Mouse (Mus musculus) B cell, adult 2 months (primary cell): ENCODE results near the gene Pomt1.

Experiments used
- DNase-seq, 2 experiments: peaks; one replicate each; pipeline ENCODE4 v3.0.0; 2022

The Pomt1 gene

DNA sequence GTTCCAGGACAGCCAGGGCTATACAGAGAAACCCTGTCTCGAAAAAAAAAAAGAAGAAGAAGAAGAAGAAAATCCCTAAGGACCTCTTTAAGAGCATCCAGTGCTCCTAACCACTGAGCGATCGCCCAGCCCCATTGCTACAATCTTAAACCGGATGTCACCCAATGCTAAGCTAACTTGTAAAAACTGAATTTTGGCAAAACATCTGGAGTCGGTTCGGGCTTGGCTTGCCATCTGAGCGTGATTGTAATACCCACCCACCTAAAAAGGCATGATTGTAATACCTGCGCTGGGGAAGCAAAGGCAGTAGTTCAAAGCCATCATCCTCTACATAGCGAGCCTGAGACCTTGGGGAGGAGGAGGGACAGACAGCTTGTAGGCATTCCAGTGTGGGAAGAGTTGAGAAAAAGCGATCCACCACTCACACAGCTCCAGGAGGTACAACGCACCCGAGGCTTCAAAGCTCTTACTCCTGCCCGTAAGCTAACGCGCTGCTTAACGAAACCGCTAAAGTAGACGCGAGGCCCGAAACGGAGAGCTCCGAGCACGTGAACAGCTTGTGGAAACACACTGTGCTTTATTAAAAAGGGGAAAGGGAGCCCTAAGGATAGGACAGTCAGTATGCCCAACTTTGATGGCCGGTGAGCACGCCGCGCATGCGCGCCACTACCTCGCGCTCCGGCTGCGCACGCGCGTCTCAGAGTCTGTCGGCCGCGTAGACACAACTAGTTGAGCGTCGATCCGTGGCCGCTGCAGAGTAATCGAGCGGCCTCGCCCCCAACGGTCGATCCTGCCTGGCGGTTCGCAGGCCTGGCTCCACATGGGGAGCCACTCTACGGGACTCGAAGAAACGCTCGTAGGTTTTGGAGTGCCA, at the start of gene Pomt1:
Gene Pomt1 (plus strand): TSS at position 705 of the 874 bp plus-strand sequence.
- DNase-seq = peak; percentile 87 to 89

DNA sequence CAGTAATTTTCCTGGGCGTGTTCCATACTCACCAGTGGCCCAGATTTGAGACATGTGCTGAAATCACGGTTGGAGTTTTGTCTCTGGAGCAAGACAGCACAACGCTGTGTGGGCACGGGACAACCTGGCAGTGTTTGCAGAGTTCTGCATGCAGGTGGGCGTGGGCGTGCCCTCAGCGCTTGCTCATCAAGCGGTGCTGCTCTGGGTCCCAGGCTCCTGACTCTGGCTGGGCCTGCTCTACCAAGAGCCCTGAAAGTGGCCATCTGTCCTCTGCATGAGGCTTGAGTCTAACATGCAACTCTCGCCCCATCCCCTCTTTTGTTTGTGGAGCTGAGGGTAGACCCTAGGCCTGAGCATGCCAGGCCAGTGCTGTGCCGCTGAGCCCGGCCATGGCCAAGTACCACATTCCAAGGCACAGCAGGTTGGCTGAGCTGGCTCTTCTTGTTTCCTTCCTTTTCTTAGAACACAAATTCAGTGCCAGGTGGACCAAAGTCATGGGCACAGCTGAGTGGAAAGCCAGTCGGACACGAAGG, 49.3 kb upstream of the Pomt1 start:
- DNase-seq = no peak

DNA sequence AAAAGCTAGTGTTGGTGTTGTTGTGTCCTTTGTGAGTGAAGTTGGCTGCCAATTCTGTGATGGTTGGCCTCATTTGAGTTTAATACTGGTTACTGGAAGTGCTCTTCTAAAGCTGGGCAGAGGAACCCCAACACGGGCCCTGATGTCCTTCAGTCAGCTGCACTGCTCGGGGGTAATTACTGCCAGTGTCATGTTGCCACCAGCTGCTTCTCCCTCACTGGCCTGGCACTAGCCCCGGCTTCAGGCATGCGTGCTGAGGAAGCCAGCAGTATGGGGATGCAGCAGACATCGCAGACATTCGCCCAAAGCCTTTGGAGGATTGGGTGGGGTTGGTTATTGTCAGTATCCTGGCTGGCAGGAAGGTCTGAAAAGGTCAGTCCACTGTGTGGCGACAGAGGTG, 48.7 kb upstream of the Pomt1 start:
- DNase-seq = no peak

DNA sequence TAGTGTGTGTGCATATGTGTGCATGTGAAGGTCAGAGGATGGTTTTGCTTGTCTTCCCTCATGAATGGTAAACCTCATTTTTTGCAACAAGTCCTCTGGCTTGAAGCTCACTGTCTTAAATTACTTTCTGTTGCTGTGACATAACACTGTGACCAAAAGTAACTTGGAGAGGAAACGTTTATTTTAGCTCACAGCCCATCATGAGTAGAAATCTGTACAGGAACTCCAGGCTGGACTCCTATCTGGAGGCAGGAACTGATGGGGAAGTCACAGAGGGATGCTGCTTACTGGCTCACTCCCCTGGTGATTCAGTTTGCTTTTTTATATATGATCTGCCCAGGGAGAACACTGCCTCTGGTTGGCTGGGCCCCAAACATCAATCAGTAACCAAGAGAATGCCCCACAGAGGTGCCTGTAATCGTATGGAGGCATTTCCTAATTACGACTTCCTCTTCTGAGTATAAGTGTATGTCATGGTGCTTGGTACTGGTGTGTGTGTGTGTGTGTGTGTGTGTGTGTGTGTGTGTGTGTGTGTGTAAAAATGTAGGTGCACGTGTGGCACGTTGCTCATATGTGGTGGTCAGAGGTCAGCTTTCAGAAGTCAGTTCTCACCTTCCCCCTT, 47.2 kb upstream of the Pomt1 start:
- no peak for DNase-seq

DNA sequence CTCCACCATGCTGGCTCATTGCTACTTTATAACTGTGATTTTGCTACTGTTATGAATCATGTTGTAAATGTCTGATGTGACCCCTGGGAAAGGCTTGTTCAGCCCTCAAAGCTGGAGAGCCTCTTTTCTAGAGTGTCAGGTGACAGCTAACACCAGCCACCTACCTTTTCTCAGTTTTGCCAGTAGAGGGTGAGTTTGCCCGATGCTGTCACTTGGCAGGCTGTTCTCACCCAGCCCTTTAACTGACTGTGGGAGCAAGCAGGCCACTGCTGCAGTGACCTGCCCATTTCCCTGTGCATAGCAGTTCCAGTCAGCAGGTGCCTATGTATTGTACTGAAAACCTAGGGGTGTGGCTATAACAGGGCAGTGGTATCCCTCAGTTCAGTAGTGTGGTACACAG, 45.8 kb upstream of the Pomt1 start:
- DNase-seq = no peak

DNA sequence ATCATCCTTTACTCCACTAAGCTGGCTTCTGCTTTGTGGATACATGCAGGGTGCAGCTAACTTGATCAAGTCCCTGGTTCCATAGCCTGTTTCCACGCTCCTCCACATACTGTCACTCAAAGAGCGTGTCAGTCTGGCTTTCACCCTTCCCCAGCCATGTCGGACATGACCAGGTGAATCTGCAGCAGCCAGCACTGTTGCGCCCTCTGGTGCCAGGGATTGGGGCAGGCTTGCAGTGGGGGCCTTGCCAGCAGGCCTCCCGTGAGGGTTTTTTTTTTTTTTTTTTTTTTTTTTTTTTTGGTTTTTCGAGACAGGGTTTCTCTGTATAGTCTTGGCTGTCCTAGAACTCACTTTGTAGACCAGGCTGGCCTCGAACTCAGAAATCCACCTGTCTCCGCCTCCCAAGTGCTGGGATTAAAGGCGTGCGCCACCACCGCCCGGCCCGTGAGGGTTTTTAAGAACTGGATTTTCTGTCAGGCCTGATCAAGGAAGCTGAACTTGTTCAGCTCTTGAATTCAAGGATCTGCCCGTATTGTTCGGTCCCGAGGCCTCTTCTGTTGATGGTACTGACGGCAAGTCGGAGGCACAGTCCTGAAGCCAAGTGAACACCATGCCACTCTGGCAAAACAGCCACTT, 44.4 kb upstream of the Pomt1 start:
- DNase-seq = peak; percentile 69 to 71

DNA sequence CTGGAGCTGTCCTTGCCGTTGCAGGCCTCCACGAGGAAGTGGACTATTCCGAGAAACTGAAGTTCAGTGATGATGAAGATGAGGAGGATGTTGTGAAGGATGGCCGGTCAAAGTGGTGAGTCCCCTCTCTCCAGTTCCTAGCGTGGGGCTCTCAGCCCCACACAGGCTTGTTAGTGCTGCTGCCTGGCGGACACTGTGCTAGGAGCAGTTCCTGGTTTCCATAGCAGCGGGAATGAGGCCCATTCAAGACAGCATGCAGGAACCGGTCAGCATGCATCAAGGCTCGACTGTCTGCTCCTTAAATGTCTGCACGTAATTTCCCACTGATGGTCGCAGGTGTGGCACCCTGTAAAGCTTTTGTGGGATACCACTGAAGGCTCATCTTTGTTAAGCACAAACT, 37.4 kb upstream of the Pomt1 start:
- DNase-seq = no peak

DNA sequence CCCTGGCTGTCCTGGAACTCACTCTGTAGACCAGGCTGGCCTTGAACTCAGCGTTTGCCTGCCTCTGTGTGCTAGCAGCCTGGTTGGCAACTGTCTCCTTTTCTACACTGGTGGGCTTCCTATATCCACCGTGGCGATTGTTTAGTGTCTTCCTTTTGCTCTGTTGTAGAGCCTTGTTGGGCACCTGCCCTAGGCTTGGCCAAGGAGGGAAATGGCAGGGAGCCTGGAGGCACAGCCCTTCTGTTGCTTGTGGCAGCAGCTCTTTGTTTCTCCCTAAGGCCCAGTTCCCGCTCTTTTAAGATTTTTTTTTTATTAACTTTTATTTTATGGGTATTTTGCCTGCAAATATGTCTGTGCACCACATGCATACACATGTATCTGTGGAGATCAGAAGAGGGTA, 36.4 kb upstream of the Pomt1 start:
- no peak for DNase-seq

DNA sequence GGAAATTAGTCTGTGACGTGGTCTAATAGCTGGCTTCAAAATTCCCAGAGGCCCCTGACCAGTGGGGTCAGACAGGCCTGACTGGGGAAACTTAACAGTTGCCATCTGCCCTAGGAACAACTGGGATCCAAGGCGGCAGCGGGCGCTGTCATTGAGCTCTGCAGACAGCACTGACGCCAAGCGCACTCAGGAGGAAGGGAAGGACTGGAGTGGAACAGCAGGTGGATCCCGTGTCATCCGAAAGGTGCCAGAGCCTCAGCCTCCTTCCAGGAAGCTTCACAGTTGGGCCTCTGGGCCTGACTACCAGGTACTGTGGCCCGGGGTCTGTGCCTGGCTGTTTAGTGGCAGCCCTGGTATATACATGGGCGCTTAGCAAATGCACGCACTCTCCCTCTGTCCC, 35.7 kb upstream of the Pomt1 start:
- DNase-seq = no peak

DNA sequence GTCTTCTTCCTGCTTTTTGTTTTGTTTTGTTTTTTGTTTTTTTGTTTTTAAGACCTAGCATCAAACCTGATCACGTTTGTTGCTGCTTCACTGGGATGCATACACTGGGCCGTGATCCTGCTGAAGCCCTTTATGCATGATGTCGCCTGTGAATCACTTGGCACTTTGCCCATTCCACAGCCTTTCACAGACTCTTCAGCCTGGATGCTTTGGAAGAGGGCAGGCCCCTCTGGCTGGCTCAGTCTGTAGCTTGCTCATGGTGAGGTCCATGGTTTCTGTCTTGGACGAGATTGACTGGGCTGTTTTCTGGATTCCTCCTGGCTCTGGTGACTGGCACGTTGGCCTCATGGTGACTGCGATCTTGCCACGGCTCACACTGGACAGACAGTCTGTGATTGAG, 34.9 kb upstream of the Pomt1 start:
- no peak for DNase-seq

DNA sequence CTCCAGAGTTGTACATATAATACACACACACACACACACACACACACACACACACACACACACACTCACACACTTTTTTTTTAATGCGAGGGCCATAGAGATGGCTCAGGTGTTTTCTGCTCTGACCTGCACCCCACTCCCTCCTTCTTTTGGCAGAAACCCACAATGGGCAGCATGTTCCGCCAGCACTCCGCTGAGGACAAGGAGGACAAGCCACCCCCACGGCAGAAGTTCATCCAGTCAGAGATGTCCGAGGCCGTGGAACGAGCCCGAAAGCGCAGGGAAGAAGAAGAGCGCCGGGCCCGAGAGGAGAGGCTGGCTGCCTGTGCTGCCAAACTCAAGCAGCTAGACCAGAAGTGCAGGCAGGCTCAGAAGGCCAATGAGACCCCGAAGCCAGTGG, 32.5 kb upstream of the Pomt1 start:
- no peak for DNase-seq

DNA sequence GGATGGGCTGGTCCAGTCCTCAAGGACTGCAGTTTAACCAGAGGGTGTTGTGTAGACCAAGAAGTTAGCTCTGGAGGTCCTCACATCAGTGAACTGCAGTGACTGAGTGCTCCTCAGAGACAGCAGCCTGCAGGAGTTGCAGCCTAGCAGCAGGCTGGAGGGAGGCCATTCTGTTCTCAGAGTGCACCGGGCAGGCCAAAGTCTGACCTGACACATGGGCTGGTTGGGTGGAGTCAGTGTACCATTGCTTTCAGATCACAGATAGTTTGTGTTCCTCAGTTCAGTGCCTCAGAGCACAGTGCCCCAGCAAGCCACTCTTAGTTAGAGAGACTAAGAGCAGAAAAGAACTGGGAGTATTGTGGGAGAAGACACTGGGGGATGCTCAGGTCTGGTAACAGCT, 28.7 kb upstream of the Pomt1 start:
- no peak for DNase-seq

DNA sequence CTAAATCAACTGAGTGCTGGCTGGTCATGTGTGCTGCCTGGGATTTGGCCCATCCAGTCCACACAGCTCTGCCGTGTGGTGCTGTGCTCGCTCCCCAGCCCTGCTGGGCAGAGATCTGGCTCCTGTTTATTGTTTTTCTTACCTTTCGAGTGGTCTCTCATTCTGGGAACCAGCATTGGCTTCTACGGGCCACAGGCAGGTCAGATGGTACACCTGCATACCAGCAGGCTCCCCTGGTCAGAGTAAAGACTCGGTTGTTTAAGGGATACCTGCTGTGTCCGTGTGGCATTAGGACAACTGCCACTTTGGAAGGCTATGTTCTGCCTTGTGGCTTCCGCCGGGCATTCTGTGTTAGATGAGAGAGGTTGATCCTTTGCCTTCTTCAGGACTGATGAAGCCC, 24.7 kb upstream of the Pomt1 start:
- no peak for DNase-seq

DNA sequence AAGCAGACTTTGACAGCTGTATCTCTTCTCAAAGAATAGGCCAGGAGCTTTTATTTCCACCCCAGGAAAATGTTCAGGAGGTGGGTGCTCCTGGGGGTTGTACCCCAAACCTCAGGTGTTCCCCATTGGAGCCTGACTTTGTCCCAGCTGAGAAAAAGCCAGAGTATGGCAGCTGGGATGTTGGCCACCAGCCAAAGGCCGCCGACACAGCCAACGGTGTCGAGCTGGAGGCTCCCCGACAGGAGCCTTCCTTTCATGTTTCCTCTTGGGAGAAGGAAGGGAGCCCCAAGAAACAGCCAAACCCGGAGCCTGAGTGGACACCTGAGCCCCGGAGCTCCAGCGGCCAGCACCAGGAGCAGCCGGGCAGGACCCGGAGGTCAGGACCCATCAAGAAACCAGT, 23.4 kb upstream of the Pomt1 start:
- no peak for DNase-seq

DNA sequence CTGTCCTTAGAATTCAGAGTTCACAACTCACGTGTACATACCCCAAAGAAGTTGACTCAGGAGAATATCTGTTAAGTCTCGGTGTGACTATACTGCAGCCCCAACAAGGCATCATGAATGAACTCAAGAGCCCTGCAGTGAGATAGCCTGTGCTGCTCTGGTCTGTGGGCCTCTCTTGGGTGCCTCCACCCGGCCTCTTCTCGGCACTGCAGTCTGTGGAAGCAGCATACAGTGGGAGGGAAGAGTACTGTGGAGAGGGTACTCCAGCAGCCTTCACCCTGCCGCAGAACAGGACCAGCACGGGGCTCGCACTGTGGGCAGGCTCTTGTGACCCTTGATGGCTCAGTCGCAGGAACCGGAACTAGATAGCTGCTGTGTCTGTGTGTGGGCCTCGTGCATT, 20.8 kb upstream of the Pomt1 start:
- DNase-seq = no peak

DNA sequence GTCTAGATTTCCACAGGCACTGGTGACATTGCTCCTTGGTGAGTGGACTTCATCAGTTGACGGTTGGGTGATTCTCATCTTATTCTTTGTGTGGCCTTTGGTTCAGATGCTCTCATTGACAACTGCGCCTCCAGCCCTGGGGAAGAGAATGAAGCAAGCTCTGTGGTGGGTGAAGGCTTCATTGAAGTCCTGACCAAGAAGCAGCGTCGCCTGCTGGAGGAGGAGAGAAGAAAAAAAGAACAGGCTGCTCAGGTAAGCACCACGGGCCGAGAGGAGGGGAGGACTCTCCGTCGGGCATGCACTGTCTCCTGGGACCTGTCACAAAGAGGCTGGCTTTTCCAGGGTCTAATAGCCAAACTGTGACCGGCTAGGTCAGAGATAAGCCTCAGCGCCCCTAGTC, 19.9 kb upstream of the Pomt1 start:
- no peak for DNase-seq

DNA sequence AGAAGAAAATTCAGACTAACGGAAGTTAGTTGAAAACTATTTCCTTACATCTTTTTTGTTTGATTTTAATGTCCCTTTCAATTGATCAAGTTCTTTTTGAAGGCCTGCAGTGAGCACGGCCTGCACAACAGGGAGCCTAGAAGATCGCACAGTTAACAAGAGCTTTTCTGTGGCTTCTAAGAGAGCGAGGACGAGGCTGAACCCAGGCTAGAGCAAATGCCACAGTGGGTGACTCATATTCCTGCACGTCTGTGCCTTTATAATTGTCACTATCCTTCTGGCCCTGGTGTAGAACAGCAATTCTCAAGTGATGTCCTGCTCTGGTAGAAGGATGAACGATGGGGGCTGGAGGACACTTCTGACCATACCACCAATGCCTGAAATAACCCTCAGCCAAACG, 18.7 kb upstream of the Pomt1 start:
- no peak for DNase-seq

DNA sequence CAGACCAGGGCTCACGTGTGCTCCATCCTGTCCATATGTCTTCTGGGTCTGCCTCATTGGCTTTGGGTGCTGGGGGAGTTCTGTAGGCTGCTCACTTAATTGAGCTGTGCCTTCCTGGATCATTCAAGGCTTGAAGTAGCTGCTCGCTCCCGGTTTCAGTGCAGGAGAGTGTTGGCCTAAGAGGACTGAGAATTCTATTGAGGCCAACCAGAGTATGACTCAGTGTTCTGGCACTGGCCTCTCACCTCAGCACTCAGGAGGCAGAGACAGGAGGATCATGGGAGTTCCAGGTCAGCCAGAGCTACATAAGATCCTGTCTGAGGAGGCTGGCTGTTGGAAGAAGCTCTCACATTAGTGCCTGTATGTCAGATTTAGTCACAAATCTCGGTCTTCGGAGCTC, 18.3 kb upstream of the Pomt1 start:
- no peak for DNase-seq

DNA sequence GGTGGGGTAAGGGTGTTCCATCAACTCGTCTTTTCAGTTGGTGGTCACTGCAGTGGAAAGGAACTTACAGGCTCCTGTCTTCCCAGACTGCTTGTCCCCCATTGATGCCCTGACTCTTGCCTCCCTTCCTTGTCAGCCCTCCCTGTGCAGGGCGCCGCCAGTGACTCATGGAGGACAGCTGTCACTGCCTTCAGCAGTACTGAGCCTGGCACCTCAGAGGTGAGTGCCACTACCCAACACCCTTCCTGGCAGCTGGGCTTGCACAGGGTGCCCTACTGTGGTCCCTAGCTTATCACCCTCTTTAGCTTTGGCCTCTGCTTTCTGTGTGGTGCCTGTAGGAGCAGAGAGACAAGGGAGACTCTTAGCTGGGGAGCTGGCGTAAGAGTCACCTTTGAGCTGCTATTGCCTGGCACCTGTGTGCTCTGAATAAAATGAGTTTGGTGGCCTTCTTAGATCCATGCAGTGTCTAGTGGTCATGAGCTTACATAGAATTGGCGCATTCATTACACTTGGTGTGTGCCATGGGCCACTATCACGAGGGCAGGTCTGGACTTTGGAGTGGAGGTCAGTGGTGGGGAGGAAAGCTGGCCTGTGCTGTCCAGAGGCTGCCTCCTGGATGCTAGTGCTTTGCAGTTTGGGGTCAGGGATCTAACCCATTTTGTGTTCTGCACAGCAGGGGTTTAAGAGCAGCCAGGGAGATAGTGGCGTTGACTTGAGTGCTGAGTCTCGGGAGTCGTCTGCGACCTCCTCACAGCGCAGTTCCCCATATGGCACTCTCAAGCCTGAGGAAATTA, 17.7 kb upstream of the Pomt1 start:
- DNase-seq = no peak

DNA sequence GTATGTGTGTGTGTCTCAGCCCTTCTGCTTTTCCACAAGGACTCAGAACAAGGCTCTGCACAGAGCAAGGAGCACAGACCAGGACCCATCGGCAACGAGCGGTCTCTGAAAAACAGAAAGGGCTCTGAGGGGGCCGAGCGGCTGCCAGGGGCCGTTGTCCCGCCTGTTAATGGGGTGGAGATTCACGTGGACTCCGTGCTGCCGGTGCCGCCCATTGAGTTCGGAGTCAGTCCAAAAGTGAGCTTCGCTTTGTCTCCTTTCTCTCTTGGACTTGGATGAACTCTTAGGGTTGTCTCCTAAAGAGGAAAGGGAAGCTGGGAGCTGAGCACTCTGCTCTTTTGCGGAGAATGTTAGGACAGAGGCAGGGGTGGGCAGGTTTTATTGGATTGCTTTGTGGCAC, 16.9 kb upstream of the Pomt1 start:
- no peak for DNase-seq

DNA sequence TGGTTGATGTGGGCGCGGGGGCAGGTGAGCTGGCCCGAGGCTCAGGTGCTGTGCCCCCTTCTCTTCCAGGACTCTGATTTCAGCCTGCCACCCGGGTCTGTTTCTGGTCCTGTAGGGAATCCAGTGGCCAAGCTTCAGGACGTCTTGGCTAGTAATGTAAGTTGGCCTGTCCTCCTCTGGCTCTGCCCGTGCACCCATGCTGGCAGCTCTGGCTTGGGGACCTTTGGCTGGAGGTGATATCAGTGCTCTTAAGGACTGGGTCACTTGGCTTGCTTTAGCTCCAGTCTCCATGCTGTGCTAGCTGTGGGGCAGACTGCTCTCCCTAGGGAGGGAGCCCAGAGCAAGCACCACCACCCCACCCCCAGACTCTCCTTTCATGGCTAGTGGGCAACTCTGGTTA, 16.4 kb upstream of the Pomt1 start:
- DNase-seq = no peak

DNA sequence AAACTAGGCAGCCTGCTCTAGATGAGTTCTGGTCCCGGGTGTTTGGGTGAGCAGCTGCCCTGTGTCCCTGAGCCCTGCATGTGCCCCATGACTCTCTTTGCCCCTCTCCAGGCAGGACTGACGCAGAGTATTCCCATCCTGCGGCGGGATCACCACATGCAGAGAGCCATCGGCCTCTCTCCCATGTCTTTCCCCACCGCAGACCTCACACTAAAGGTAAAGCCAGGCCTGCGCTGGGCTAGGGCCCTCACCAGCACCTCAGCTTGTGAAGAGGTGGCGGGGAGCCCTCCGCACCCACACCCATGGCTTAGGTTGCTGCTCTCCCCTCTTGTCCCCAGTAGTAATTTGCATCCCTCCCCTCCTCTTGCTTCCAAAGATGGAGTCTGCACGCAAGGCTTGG, 15.4 kb upstream of the Pomt1 start:
- no peak for DNase-seq

DNA sequence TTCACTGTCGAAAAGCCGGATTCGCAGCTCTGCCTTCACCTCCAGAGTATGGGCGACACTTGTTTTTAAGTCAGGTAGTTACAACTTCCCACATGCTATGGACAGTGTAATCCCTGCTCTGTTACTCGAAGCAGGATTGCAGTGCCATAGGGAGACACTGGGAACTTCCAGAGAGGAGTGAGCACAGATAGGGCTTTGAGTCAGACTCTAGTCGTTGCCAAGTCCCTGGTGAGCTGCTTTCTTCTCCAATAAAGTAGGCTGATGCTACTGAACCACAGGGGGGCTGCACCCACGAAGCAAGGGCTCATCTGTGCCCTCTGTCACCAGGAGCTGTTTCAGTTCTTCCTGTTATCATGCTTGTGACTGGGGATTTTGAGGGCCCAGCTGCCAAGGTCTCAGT, 14.8 kb upstream of the Pomt1 start:
- DNase-seq = peak in 1 of 2 experiments; percentile 9
